Mouse (Mus musculus) cerebellum, adult 18-20 months (tissue): Measurements from ENCODE around the gene Pi4ka.

Experiments
- DNase-seq, 2 experiments: peaks; one replicate each; pipeline ENCODE4 v3.0.0; 2021

Pi4ka gene

DNA sequence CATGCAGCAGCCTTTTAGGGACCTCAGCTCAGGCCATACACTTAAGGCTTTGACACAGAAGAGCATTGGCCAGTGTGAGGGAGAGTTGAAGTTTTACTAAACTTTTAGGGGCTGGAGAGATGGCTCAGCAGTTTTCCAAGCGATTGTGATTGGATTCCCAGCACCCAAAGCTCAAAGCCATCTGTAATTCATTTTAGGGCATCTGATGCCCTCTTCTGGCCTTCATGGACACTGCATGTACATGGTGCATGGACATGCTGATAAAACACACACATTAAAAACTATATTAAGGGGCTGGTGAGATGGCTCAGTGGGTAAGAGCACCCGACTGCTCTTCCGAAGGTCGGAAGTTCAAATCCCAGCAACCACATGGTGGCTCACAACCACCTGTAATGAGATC is 135.0 kb downstream of the Pi4ka start:
- DNase-seq: peak; percentile 55 to 65

DNA sequence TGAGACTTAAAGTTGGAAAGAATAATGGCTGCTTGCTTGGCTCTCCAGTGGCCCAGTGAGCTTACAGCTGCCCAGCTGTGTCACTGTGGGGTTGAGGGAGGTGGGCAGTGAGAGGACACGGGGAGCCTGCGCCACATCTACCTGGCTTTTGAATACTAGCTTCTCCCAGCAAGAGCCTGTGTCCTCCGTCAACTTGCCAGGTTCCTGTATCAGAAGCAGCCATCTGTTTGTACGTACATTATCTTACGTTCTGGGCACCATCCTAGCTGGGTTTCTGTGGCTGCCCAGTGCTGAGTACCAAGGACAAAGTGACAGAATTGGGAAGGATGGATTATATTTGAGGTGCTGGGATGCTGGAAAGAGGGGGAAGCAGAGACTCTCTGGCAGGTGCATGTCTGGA is 136.2 kb downstream of the Pi4ka start:
- DNase-seq: no peak

DNA sequence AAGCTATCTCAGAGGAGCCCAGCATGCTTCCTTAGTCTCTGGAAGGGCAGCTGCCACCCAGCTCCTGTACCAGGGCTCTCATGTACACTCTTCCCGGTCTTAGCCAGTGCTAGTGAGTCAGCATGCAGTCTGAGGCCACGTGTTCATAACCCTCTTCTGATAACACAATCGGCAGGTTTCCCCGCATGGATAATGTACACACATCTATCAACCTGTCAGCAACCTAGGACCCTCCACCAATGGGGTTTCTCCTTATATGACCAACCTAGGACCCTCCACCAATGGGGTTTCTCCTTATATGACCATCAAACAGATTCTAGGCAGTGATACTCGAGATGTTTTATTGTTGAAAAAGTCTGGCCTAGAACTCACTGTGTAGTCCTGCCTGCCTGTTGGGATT is 138.2 kb downstream of the Pi4ka start:
- no peak for DNase-seq

DNA sequence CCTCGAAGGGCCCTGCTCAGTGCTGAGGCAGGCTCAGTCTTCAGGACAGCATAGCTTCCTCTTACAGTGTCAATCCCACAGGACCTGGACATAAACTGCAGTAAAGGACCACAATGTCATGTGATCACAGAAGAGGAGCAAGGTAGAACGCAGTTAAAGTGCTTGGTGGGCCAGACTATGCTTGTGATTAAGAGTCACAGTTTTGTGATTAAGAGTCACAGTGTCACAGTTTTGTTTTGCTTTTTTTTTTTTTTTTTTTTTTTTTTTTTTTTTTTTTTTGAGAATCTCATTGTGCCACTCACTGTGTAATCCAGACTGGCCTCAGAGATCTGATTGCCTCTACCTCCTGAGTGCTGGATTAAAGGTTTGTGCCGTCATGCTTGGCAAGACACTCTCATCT is 140.0 kb downstream of the Pi4ka start:
- DNase-seq: no peak

DNA sequence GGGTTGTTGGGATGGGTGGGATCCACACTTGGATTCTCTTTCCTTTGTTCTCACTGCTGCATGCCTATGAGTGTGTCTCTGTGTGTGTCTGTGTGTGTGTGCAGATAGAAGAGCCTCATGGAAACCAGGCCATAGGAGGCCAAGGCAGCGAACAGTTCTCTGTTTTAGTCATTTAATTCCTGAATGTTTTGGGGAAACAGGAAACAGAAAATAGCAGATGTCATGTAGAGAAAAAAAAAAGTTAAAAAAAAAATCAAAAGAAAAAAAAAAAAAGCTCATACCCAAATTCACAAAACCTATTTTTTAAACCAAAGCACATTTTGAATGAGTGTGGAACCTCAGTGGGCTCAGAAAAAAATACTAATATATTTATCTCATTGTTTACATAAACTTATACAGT is 144.8 kb downstream of the Pi4ka start:
- DNase-seq: no peak

DNA sequence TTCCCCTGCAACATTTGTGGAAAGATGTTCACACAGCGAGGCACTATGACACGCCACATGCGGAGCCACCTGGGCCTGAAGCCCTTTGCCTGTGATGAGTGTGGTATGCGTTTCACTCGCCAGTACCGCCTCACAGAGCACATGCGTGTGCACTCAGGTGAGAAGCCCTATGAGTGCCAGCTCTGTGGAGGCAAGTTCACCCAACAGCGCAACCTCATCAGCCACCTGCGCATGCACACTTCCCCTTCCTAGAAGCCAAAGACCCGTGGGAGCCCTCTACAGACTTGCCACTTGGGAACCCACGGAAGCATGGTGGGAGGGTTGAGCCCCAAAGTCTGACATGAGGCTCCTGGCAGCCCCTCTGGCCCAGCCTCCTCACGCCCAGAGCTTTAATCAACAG is 147.2 kb downstream of the Pi4ka start:
- no peak for DNase-seq

DNA sequence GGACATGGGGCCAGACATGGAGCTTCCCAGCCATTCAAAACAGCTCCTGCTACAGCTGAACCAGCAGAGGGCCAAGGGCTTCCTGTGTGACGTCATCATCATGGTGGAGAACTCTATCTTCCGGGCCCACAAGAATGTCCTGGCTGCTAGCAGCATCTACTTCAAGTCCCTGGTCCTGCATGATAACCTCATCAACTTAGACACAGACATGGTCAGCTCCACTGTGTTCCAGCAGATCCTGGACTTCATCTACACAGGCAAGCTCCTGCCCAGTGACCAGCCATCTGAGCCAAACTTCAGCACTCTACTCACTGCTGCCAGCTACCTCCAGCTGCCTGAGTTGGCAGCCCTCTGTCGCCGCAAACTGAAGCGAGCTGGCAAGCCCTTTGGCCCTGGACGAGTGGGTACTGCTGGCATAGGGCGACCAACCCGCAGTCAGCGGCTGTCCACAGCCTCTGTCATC is 148.7 kb downstream of the Pi4ka start:
- DNase-seq: peak in 1 of 2 experiments; percentile 17

DNA sequence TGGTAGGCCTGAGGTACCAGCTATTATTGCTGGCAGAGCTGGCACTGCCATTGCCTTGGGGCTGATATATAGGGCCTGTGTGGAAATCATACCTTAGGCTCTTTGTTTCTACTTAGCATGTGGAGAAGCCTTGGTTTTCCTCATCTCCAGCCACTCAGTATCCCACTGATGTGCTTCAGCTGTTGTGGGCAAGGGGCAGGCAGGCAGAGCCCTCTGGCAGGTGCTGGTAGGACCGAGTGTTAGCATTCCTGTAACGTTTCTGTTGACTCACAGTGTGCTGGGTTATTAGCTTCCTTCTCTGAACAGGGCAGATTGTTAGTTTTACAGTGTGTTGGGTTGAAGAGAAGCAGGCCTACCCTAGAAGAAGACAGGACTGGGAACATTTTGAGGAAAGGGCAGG is 150.8 kb downstream of the Pi4ka start:
- no peak for DNase-seq

DNA sequence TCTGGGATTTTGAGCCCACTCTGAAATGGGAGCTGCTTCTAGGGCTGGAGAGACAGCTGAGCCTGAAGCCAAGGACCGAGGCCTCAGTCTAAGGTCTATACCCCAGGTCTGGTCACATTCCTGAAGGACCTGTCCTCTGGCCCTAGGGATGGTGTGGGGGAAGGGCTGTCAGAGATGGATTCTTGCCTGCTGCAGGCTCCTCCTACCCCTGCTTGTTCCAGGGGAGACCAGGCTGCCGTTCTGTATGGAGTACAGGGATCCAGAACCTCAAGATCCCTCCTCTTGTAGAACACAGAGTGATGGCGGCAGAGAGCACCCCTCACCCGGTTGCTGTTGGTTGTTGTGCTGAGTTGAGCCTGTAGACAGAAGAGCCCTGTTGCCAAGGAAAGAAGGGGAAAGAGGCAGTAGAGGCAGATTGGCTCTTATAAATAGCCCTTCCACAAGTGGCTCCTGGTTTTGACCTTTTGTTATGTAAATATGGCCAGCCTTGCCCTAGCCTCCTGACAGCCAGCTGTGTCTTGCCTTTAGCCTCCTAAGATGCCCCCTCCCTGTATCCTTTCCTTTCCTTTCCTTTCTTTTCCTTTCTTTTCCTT is 152.0 kb downstream of the Pi4ka start:
- DNase-seq: no peak

DNA sequence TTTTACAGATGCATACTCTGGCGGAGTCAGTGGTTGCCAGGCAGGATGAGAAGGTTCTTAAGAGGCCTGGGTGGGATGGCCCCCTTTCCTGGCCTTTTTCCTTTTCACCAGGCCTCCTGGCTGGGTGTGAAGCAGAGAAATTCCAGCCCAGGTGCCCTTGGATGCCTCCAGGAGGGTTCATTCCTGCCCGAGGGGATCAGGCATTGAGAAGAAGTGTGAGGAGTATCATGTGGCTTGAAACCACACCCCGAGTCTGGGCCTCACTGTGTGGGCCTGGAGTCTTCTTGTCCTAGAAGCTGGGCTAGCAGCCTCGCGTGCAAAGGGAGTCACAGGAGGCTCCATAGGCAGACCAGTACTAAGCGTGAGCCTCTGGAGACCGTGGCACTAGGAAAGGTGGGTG is 153.3 kb downstream of the Pi4ka start:
- DNase-seq: no peak

DNA sequence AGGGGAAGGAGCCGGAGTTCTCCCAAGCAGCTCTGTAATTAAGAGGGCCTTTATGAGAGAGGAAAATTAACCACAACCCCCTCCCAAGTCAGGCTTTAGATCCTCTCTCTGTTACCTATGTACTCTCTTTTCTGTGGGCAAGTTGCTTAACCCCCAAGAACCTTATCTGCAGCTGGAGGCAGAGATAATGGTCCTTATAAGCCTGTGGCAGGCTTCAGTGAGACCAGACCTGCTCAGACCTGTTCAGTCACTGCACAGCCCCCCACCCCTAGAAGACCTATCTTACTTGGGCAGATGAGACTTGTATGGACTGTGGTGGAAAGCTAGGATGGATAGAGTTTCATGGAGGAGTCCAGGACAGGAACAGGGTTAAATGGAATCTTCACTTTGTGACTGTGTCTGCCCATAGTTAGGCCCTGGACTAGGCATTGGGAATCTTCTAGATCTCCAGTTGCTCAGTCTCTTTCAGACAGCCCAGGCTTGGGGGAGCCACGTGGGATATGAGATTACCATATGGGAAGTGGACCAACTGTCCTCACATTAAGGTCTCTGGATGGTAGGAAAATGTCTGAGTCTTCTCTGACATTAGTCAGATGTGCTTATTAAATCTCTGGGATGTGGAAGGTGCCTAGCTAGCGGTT is 153.9 kb downstream of the Pi4ka start:
- DNase-seq: no peak

DNA sequence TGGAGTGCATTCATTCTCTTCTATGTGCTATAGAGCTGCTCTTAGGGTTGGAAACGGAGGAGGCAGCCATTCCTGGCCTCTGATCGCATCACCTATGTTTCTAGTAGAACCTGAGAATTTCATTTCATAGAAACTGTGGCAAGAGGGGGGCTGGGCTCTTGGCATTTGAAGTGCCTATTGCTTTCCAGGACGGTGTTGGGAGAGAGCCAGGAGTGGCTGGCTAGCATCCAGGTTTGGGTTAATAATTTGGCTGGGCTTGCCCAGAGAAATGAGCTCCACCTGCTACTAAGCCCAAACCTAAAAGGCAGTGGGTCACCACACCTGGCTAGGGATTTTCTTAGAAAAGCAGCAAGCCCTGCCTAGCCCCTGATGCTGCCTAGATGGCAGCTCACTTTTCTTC is 154.6 kb downstream of the Pi4ka start:
- peak; percentile 77 to 81 for DNase-seq

DNA sequence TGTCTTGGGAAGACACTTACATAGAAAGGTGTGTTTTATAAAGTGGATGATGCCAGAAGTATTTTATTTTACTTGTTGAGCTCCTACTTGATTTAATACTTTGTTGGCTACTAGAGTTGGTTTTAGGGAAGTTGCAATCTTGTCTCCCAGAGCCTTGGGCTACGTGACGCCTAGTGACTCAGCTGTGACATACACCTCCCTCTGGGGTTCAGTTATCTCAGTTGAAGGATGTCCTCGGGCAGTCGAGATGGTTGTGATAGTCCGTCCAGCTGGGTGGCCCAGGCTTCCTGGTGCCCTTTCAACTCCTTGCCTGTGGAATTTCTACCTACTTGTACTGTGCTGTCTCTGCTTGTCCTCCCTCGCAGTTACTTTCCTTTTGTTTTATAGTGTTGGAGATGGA is 157.0 kb downstream of the Pi4ka start:
- no peak for DNase-seq

DNA sequence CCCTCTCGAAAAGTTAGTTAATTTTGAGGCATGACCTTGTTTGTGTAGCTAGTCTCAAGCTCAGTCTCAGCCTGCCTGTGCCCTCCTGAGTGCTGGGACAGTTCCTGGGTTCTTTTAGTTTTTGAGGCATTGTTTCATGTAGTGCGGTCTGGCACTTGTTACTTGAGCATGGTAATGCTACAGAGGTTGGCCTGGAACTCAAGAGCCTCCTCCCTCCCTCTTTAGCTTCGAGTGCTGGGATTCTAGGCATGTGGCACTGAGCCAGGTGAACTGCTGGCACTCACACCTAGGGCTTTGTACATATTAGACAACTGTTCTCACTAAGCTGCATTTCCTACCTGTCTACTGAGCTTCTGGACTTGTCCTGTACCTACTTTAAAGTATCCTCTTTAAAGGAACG is 158.4 kb downstream of the Pi4ka start:
- peak; percentile 34 to 38 for DNase-seq

DNA sequence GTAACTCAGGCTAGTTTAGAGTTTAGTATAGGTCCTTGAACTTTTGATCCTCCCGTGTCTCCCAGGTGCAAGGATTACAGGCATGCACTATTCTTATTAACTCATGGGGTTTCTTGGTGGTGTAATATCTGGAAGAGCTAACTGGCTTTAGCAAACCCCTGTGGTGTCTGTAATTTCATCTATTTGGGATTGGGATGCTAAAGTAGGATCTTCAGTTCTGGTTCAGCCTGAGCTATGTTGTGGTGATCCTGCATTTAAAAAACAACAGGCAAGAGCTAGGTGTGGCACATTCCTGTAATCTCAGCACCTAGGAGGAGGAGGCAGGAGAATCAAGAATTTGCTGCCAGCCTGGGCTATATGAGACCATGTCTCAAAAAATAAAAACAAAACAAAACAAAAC is 161.1 kb downstream of the Pi4ka start:
- DNase-seq: no peak

DNA sequence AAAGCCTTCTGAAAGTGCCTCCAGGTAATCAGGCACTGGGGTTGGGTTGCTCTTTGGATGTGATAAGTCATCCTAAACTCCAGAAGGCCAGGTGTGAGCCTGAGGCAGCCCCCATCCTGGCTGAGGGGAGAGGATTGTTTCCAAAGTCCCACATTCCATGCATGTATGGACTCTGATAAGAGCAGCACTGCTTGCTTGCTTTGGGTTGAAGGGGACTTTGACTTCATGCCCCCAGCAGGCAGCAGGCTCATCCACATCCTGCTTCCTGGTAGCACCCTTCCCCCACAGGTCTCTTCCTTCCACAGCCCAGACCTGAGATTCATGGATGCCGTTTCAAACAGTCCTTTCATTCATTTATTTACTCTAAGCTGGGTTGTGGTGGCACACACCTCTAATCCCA is 162.4 kb downstream of the Pi4ka start:
- no peak for DNase-seq

DNA sequence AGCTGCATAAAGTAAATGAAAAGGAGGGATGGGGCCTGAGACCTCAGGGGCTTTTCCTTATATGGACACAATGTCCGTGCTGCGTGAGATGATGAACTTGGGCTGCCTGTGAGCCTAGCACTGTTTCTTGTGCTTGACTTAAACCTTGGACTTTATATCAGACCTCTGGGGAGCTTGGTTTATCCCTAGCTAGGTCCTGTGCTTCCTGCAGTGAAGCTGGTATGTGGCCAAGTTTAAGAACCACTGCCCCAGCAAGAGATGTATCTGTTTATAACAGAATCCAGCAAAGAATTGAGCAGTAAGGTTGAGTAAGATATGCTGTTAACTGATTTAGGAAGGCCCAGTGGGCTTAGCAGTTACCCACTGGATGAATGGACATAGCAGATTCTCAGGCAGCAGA is 166.7 kb downstream of the Pi4ka start:
- DNase-seq: no peak

DNA sequence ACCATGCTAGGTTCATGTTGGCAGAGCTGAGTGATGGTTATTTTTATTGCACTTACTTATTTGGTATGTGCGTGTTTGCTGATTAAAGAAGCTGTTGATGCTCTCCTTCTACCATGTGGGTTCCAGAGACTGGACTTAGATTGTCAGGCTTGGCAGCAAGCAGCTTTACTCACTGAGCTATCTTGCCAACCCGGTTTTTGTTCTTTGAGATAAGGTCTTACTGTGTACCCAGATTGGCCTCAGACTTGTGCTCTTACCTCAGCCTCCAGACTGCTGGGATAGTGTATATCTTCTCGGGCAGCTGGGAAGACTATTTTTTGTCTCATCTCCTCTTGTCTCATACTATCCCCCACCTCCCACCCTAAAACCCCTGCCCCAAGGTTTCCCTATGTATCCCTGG is 168.5 kb downstream of the Pi4ka start:
- DNase-seq: no peak

DNA sequence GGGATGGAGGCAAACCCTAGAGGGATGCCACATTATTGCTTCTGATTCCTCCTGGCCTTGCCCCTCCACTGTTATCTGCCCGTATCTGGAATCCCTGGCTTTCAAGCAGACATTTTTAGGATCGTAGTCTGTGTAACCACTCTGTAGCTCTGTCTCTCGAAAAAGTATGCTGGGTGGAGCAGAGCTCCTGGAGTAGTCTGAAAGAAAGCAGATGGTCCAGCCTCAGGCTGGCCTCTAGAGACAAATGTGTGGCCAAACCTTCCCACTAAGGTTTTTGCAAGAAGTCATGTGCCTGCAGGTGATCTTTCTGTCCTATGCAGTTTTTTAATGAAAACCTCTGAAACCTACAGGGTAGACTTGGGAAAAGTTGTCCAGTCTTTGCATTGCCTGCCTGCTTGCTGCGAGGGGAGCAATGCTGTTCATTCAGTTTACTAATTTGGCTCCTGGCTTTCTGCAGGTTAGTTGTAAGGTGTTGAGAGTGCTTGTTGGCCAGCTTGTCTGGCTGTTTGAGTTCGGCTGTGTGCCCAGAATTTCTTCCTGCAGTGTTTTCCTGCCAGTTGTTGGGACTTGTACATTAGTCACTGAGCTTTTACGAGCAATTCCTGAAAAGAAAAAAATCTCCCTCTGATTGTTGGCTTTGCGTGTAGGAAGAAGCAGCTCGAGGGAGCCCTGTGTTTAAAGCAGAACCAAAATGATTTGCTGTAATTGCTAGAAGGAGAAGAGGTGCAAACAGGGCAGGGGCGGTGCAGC is 171.0 kb downstream of the Pi4ka start:
- peak; percentile 23 to 32 for DNase-seq

DNA sequence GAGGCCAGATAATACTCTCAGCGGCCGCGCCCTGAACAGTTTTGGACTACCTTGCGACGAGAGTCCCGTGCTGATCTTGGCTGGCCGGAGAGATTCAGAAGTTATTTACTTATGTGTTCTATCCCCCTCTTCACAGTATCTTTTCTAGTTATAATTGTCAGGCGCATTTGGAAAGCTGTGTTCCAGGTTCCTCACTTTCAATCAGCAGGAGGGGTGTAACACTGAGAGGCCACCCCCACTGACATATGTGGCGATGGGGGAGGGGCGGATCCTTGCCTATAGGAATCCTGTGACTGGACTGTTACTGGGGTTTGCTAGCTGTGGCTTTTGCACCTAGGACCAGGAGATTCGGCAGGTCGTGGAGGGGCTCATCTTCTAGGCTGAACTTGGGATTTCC is 171.6 kb downstream of the Pi4ka start:
- peak; percentile 51 to 57 for DNase-seq

DNA sequence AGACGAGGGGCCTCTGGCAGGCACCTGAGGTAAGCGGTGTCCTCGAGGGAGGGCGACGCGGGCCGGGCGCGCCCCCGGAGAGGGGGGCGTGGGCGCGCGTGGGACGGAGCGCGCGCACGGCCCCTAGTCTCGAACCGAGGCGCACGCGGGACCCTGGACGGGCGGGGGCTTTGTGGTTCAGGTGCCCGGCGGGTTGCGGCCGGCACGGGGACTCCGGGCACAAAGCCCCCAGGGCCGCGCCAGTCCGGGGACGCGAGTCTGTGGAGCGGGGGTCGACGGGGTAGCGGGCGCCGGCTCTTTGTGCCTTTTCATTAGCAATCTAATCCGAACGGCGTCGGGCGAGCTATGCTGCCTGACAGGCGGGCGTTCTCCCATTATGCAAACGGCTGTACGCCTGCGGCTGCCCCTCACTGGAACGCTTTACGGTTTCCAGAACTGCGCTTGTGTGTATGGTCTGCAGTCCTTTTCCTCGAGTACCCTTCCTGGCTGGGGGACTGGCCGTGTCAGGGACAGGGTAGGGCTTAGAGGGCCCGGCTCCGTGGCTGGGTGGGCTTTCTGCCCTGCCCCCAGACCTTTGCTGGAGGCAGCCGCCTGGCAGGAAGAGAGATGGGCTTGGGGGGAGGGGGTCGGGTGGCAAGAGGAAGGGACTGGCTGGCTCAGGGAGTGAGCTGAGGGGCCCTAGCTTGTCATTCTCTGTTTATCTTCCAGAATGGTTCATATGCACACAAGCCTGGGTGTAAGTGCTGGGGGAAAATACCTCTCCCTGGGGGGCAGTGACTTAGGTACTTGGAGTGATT is 172.2 kb downstream of the Pi4ka start:
- peak in 1 of 2 experiments; percentile 28 for DNase-seq

DNA sequence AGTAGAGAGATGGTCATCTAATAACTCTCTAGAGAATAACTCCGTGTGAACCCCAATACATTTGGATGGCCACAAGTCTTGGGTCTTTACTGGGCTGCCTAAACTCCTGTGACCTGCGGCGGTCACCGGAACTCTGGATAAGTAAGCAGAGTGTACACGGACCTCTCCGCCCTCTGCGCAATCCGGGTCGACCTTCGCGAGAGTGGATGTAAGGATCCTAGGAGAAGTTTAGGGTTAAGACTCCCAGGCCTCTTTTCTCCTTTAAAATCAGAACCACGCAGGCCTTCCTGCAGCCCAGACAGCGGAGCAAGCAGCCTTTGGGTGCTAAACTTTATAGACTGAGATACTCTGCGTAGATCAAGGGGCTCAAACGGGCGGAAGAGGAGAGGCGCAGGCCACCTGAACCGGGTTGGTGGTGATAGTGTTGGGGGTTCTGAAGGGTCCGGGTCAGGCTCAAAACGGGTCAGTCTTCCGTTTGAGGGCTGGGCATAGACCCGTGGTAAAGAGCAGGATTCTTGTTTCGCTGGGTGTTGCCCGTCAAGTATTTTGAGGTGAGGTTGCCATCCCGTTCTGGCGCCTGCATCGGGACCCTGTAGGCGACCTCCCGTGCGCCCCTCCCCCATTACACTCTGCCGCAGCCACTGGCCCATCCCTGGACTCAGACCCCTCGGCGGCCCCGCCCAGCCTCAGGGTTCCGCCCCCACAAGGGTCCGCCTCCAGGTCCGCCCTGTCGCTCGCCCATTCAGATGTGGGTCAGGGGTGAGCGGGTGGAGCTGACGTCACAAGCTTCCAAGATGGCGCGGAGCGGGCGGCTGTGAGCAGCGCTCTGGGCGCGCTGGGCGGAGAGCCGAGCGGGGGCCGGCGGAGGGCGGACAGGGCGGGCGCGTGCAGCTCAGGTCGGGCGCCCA is 173.1 kb downstream of the Pi4ka start, which contains the start of gene Hic2:
Hic2 (plus strand) TSS at position 779 of the 908 bp plus-strand sequence.
- DNase-seq: peak; percentile 93 to 96
